Mouse (Mus musculus): ENCODE results near the gene Prss8. TPM values are rescaled to one million over a fixed set of nuclear protein-coding genes. Genes with fewer than 3 reads are reported as not detected.

Prss8 gene
- polyA plus RNA-seq (2014; fragmentation: Nextera tagmentation; extraction: Ambion mirVana): 4.0 and 5.0 TPM in 2 replicates

DNA sequence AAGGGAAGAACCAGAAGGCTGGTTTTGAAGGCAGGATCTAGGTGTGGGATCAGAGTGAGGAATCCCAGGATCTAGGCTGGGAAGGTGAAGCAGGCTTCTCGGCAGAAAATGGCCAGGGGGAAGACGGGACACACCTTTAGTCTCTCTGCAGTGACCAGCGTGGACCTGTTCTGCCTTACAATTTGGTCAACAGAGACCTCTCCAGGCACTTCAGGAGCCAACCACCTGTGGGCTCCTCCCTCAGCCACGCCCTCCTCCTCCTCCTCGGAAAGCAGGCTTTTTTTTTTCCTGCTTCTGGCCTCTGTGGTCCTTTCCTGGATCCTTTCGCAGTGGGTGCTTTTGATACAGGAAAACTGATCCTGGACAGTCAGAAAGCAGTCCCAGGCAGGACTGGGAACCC, at the start of gene Prss8:
Gene Prss8 (minus strand): TSS at position 182 of the 400 bp plus-strand sequence.
- peaks cover 5% of the 10 kb centered on the region; the same call in 1 of the 2 replicates for H3K36me3 ChIP-seq (ENCODE audit: control insufficient read depth, insufficient read depth, low read length)
- peaks cover 18% of the 10 kb centered on the region for H3K27me3 ChIP-seq (ENCODE audit: control insufficient read depth, insufficient read depth, low read length)
- WGBS: 8% methylated on average over 6 of the region's 6 CpGs
- peak within 1 kb of the TSS; percentile 42 for H3K4me2 ChIP-seq (ENCODE audit: low read depth, severe bottlenecking)
- no peak within 1 kb of the TSS for H3K27ac ChIP-seq (replicated peaks; ENCODE audit: low read depth, low read length)
- no peaks in the 10 kb centered on the region for H3K9me3 ChIP-seq (ENCODE audit: control insufficient read depth, low read length)
- H3K4me1 ChIP-seq (ENCODE audit: control insufficient read depth, insufficient read depth, low read length): no peaks in the 10 kb centered on the region
- peak within 1 kb of the TSS; percentile 22 for H3K4me3 ChIP-seq (ENCODE audit: low read depth, low read length)
- peak within 1 kb of the TSS; percentile 51 for H3K9ac ChIP-seq (ENCODE audit: low read length)
- DNase-seq (ENCODE audit: low spot score) (no peak), ATAC-seq (ENCODE audit: insufficient number of reproducible peaks, low FRiP score, low TSS enrichment, low read depth) (no peak)

DNA sequence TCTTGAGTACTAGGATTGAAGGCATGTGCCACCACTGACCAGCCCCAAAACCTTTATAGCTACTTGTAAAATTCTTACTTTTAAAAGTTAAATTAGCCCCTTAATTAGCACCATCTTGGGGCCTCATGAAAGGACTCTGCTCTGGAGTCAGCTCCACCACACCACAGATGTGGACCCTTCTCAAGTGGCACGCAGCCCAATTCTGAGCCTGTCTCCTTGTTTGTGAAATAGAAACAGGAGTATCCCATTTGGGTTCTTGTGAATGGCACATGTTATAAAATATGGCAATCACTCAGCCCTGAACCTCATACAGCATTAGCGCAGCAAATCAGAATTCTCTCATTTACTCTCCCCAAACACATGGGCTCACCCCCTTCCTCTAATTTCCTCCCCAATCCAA, 49.0 kb upstream of the Prss8 start:
- no peak for ATAC-seq (ENCODE audit: insufficient number of reproducible peaks, low FRiP score, low TSS enrichment, low read depth)
- WGBS: 89% methylated on average over 2 of the region's 2 CpGs

DNA sequence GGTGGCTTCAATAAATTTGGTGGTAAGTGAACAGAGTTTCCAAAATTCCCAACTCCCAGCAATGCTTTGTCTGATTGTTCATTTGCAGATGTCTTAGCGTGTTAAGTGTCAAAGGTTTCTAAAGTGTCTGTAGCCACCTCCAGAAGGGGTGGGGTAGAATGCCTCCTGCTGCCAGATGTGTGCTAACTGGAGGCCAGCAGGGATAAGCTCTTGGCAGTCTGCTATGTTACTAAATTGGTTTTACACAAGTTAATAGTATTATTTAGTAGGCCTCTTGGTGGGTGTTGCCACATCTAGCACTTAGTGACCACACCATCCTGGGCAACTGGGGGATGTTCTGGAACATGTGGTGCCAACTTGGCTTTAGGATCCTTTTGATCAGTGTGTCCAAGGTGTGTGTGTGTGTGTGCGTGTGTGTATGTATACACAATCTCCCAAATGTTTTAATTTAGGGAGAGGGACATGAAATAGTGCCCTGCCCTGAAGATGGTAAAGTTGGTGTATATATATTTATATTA, 44.6 kb upstream of the Prss8 start:
- H3K9me3 ChIP-seq (ENCODE audit: control insufficient read depth, low read length): no peaks in the 10 kb centered on the region
- H3K4me1 ChIP-seq (ENCODE audit: control insufficient read depth, insufficient read depth, low read length): no peaks in the 10 kb centered on the region
- WGBS: 92% methylated on average over 2 of the region's 2 CpGs
- H3K36me3 ChIP-seq (ENCODE audit: control insufficient read depth, insufficient read depth, low read length): peaks cover 54% of the 10 kb centered on the region
- no peak overlapping the region for H3K4me2 ChIP-seq (ENCODE audit: low read depth, severe bottlenecking)
- no peak for ATAC-seq (ENCODE audit: insufficient number of reproducible peaks, low FRiP score, low TSS enrichment, low read depth)
- H3K27me3 ChIP-seq (ENCODE audit: control insufficient read depth, insufficient read depth, low read length): no peaks in the 10 kb centered on the region
- no peak for DNase-seq (ENCODE audit: low spot score)
- no peak overlapping the region for H3K9ac ChIP-seq (ENCODE audit: low read length)
- no peak overlapping the region for H3K4me3 ChIP-seq (ENCODE audit: low read depth, low read length)
- H3K27ac ChIP-seq (replicated peaks; ENCODE audit: low read depth, low read length): no peak overlapping the region

More for the DNA sequence above, 49.0 kb upstream of the Prss8 start:
- Histone ChIP-seq H3K9me3 (ENCODE audit: control insufficient read depth, low read length) (no peaks in the 10 kb centered on the region), H3K4me3 (ENCODE audit: low read depth, low read length) (no peak overlapping the region), H3K4me2 (ENCODE audit: low read depth, severe bottlenecking) (no peak overlapping the region), H3K4me1 (ENCODE audit: control insufficient read depth, insufficient read depth, low read length) (no peaks in the 10 kb centered on the region), H3K27me3 (ENCODE audit: control insufficient read depth, insufficient read depth, low read length) (no peaks in the 10 kb centered on the region), H3K9ac (ENCODE audit: low read length) (no peak overlapping the region), H3K27ac (replicated peaks; ENCODE audit: low read depth, low read length) (no peak overlapping the region), H3K36me3 (ENCODE audit: control insufficient read depth, insufficient read depth, low read length) (peaks cover 59% of the 10 kb centered on the region)
- DNase-seq (ENCODE audit: low spot score): no peak

DNA sequence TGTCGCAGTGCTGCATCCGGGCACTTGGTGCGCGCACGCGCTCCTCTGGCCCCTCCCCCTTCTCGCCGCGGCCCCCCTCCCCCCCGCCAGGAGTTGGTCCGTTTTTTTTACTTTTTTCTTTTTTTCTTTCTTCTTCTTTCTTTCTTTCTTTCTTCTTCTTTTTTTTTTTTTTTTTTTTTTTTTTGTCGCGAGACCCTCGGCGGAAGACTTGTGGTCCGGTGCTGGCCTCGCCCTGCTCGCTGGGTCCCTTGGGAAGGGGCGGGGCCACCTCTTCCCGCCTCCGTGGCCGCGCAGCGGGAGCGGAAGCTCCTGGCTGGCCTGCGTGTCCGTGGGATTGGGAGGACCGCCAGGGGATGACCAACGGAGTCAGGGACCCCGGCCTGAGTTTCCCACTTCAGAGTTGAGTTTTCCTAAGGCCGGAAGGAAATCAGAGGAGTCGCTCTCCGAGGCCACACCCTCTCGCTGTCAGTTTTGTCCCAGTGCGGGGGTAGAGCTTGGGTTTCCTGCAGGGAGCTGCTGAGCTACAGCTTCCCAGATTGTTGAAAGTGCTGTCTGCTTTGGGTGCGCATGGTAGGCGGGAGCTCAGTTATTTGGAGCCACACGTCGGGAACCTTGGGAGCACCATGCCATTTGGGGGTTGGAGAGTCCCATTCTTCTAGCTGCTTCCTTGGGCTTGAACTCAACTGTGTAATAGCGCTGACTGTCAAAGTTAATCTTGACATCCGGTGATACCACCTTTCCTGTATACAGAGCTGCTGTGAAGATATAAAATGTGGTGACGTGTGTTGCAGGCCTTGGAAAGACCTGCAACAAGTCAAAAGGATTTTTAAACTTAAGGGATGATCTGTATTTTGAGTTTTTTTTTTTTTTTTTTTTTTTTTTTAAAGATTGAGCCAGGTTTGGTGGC, 38.3 kb upstream of the Prss8 start:
- peak overlapping the region; percentile 99 for H3K9ac ChIP-seq (ENCODE audit: low read length)
- H3K9me3 ChIP-seq (ENCODE audit: control insufficient read depth, low read length): no peaks in the 10 kb centered on the region
- under 1% methylated on average over 39 of the region's 42 CpGs for WGBS
- peak overlapping the region; percentile 85 for H3K4me2 ChIP-seq (ENCODE audit: low read depth, severe bottlenecking)
- DNase-seq (ENCODE audit: low spot score) (peak; percentile 86), ATAC-seq (ENCODE audit: insufficient number of reproducible peaks, low FRiP score, low TSS enrichment, low read depth) (peak; percentile 52; the same call in 1 of the 2 replicates)
- peak overlapping the region; percentile 96 for H3K27ac ChIP-seq (replicated peaks; ENCODE audit: low read depth, low read length)
- peaks cover 3% of the 10 kb centered on the region; the same call in 1 of the 2 replicates for H3K4me1 ChIP-seq (ENCODE audit: control insufficient read depth, insufficient read depth, low read length)
- H3K27me3 ChIP-seq (ENCODE audit: control insufficient read depth, insufficient read depth, low read length): no peaks in the 10 kb centered on the region
- H3K36me3 ChIP-seq (ENCODE audit: control insufficient read depth, insufficient read depth, low read length): peaks cover 26% of the 10 kb centered on the region
- peak overlapping the region; percentile 97 for H3K4me3 ChIP-seq (ENCODE audit: low read depth, low read length)

DNA sequence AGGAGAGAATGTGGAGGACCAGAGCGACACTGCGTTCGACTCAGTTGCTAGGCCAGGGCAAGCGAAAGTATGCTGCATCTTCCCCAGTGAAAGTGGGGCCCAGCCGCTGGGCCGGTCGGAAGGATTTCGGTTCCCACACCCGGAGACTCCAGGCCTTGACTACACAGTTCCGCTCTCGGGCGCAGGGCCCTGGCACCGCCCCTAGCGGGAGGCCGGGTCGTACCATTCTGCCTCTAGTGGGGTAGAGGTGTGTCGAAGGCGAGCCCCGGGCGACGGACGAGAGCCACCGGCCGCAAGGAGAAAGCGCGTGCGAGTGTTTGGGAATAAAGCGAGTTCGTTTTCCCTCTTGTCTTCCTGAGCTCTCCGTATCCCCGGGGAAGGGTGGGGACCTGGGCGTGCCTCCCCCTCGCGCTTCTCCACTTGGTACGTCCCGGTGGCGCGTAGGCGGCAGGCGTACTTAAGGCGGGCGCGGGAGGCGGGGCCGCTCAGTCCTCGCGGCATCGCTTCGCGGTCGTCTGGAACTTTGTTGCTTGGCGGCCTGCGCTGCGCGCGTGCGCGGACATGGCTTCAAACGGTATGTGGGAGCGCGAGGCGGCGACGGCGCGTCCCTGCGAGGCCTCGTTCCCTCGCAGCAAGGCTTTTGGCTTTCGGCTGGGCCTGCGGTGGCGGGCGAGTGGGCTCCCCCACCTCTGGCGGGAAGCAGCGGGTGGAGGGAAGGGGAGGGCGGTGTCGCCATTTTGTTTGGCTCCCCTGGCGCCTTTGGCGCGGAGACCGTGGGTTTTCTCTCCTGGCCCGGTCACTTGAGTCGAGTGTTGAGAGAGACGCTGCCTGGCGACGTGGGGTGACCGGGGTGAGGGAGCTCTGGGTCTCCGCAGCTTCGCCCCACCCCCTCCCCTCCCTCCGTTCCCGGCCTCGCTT, 37.4 kb upstream of the Prss8 start, which contains the start of gene Fus:
Gene Fus (plus strand): TSS at position 454 of the 918 bp plus-strand sequence.
- H3K9me3 ChIP-seq (ENCODE audit: control insufficient read depth, low read length): no peaks in the 10 kb centered on the region
- H3K4me1 ChIP-seq (ENCODE audit: control insufficient read depth, insufficient read depth, low read length): peaks cover 3% of the 10 kb centered on the region; the same call in 1 of the 2 replicates
- peak within 1 kb of the TSS; percentile 99 for H3K9ac ChIP-seq (ENCODE audit: low read length)
- DNase-seq (ENCODE audit: low spot score) (peak; percentile 96), ATAC-seq (ENCODE audit: insufficient number of reproducible peaks, low FRiP score, low TSS enrichment, low read depth) (peak; percentile 90)
- under 1% methylated on average over 87 of the region's 92 CpGs for WGBS
- peak within 1 kb of the TSS; percentile 85 for H3K4me2 ChIP-seq (ENCODE audit: low read depth, severe bottlenecking)
- H3K27me3 ChIP-seq (ENCODE audit: control insufficient read depth, insufficient read depth, low read length): no peaks in the 10 kb centered on the region
- H3K36me3 ChIP-seq (ENCODE audit: control insufficient read depth, insufficient read depth, low read length): peaks cover 19% of the 10 kb centered on the region
- peak within 1 kb of the TSS; percentile 97 for H3K4me3 ChIP-seq (ENCODE audit: low read depth, low read length)
- H3K27ac ChIP-seq (replicated peaks; ENCODE audit: low read depth, low read length): peak within 1 kb of the TSS; percentile 96

DNA sequence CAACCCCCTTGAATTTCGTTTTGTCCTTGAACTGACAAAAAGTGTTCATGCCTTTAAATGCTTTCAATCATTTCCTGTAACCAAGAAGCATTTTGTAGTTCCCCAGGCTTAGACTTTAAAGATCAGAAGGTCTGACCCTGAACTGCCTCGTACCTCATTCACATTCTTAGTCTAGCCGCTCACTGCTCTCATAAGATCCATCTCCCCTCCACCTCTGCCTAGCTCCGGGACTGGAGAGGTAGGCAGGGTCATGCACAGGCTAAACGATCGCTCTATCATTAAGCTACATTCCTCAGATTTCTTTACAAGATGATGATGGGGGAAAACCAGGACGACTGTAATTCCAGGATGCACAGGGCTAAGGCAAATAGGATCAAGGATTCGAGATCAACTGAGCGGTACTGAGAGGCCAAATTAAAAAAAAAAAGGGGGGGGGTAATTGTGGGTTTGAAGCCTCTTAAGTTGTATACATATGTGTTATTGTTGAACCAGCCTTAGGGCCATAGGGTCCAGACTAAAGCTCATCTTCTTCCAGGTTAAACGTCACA, 36.5 kb upstream of the Prss8 start:
- DNase-seq (ENCODE audit: low spot score): peak; percentile 30
- peak overlapping the region; percentile 96 for H3K27ac ChIP-seq (replicated peaks; ENCODE audit: low read depth, low read length)
- peak; percentile 10 for ATAC-seq (ENCODE audit: insufficient number of reproducible peaks, low FRiP score, low TSS enrichment, low read depth)
- WGBS: 14% methylated on average over 10 of the region's 10 CpGs
- no peaks in the 10 kb centered on the region for H3K27me3 ChIP-seq (ENCODE audit: control insufficient read depth, insufficient read depth, low read length)
- no peaks in the 10 kb centered on the region for H3K9me3 ChIP-seq (ENCODE audit: control insufficient read depth, low read length)
- peaks cover 13% of the 10 kb centered on the region for H3K36me3 ChIP-seq (ENCODE audit: control insufficient read depth, insufficient read depth, low read length)
- peak overlapping the region; percentile 97 for H3K4me3 ChIP-seq (ENCODE audit: low read depth, low read length)
- H3K4me2 ChIP-seq (ENCODE audit: low read depth, severe bottlenecking): peak overlapping the region; percentile 64
- H3K4me1 ChIP-seq (ENCODE audit: control insufficient read depth, insufficient read depth, low read length): peaks cover 3% of the 10 kb centered on the region; the same call in 1 of the 2 replicates
- peak overlapping the region; percentile 99 for H3K9ac ChIP-seq (ENCODE audit: low read length)

DNA sequence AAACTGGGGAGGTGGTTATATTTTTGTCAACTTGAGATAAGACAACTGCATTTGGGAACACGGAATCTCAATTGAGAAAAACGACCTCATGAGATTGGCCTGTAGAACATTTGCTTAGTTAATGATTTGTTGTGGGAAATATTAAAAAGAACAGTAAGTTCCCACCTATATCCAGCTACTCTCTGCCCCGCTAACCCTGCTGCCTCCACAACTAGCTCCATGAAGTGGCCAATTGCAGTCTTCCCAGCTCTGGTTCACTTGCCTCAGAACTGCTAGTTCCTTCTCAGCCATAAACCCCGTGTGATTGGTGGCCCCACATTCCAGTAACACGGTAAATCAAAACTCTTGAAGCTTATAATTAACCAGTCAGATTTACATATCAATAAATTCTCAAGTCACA, 29.5 kb upstream of the Prss8 start:
- no peak overlapping the region for H3K9ac ChIP-seq (ENCODE audit: low read length)
- H3K4me2 ChIP-seq (ENCODE audit: low read depth, severe bottlenecking): no peak overlapping the region
- no peak overlapping the region for H3K27ac ChIP-seq (replicated peaks; ENCODE audit: low read depth, low read length)
- no peaks in the 10 kb centered on the region for H3K36me3 ChIP-seq (ENCODE audit: control insufficient read depth, insufficient read depth, low read length)
- no peak for DNase-seq (ENCODE audit: low spot score)
- H3K4me3 ChIP-seq (ENCODE audit: low read depth, low read length): no peak overlapping the region
- no peaks in the 10 kb centered on the region for H3K4me1 ChIP-seq (ENCODE audit: control insufficient read depth, insufficient read depth, low read length)
- no peaks in the 10 kb centered on the region for H3K27me3 ChIP-seq (ENCODE audit: control insufficient read depth, insufficient read depth, low read length)
- ATAC-seq (ENCODE audit: insufficient number of reproducible peaks, low FRiP score, low TSS enrichment, low read depth): no peak
- 67% methylated on average over 5 of the region's 5 CpGs for WGBS
- no peaks in the 10 kb centered on the region for H3K9me3 ChIP-seq (ENCODE audit: control insufficient read depth, low read length)
